Mouse (Mus musculus) lung, postnatal 0 days (tissue): ENCODE results near the gene Tbc1d30.

Source experiments
- CTCF ChIP-seq: IDR thresholded peaks from 2 replicates; pipeline ENCODE4 v1.5.1; 2016; ENCODE audit warnings: antibody characterized with exemption, mild to moderate bottlenecking
- EP300 ChIP-seq: IDR thresholded peaks from 2 replicates; pipeline ENCODE4 v1.6.1; 2016; ENCODE audit warnings: antibody characterized with exemption, mild to moderate bottlenecking, control low read depth

DNA sequence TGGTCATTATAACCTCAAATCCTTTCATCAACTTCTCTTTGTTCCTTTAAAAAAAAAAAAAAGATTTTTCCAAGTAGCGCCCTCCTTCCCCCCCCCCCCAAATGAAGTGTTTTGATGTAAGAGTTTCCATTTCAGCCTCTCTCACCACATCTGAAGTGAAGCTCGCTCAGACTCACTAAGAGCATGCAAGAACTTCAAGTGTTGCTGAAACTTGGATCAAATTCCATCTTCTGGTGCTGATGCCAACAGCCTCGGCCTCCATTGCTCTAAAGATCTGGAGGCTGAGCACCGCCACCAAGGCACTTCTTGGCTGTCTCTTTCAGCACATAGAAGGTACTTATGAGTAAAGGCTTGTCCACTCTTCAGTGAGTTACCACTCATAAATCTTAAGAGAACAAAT lies 128.2 kb downstream of the Tbc1d30 start:
- no peak for TF ChIP-seq CTCF
- TF ChIP-seq EP300: peak; percentile 48; the same call in 1 of the 2 replicates
